Mouse (Mus musculus) kidney, adult 8-10 months (tissue): ENCODE measurements around the gene Tox3.
A peak's percentile ranks its signal among the peaks of the same experiment; 100 is the strongest.

Source experiments
- DNase-seq, 2 experiments: peaks; one replicate each; pipeline ENCODE4 v3.0.0; 2022

Tox3 gene

GRCm38 (mm10) chr8:90323824-90324223, 24.3 kb downstream of the Tox3 start:
- DNase-seq, result no peak

DNA sequence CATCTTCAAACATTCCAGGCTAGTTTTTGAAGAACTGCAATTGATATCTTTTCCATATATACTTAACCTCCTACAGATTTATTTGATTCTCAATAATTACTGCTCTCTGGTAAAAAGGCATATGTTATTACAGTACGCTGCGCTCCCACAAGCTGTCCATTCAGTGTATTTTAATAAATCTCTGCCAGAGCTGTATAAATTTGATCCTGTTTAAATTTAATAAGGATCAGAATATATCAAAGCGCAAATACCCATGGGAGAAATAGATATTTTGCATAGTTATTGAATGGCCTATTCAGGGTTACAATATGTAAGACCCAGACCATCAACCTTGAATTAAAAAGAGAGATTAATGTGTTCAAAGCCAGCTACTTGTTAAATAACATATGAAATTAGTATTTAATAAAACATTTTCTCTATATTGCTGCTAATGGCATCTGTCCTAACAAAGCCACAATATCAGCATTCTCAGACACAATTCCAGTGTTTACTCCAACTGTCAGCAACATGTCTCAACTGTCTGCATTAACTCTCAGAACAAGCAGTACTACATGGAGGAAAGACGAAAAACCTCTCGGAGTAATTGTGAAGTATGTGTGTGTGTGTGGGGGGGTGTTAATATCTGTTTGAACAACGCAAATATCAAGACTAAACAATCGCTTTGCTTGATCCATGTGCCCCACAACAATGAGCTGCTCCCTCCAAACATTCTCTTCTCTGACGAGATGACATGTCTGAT, 25.3 kb downstream of the Tox3 start:
- DNase-seq, result no peak

- no peak for DNase-seq
These were observed 26.9 kb downstream of the Tox3 start for GRCm38 (mm10) chr8:90321255-90321654.

GRCm38 (mm10) chr8:90314312-90314711, 33.8 kb downstream of the Tox3 start:
- no peak for DNase-seq

DNA sequence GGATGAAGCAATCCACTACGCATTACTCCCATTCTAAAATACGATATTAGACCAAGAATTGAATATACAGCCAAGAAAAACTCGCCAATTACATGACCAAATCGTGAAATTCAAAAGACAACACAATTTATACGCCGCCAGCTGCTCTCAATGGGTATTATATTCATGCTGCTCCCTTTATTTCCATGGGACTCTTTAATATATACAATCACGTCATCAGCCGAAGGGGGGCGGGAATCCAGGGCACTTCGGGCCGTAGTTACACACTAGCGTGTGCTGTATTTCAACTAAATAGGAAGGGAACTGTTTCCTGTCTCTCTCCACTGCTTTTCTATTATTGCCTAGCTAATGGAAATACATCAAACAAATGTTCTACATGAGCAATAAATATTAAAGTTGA, 45.2 kb downstream of the Tox3 start:
- DNase-seq, result no peak

DNA sequence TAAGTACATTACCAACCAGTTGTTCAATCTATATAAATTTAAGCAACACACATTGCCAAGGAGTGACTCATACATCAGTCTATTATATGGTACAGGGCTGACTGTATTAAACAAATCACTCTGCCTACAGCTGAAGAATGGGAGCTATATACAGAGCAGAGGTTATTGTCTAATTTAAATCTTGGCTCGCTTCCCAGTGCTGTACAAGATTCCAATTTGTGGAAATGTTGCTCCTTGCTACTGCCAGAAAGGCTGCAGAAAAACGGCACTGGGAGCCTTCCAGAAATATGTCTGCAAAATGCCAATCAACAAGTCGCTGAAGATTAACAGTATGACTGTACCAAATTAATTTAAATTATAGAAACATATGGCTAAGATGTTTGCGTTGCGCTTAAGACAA, 45.9 kb downstream of the Tox3 start:
- peak in 1 of 2 experiments; percentile 6 for DNase-seq

GRCm38 (mm10) chr8:90301543-90301942, 46.6 kb downstream of the Tox3 start:
- DNase-seq, result no peak

DNA sequence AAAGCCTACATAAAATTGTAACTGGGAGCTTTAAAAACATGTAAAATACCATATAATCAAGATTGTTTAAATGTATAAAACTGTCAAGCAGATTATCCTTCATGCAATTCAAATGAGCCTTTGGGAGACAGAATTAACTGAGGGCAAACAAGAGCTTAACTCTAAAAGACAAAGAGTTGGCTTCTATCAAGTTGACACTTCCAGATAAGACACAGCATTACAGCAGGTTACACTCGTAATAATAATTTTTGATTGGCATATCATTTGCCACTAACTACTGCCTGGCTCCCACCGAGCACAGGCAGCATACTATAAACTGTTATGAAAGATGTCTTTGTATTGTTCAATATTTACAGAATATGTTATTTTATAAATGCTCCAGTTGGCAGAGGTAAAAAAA, 47.2 kb downstream of the Tox3 start:
- DNase-seq, result no peak

- DNase-seq, result no peak
These were observed 54.1 kb downstream of the Tox3 start for GRCm38 (mm10) chr8:90294061-90294460.

- DNase-seq, result no peak
These were observed 57.3 kb downstream of the Tox3 start for GRCm38 (mm10) chr8:90290811-90291210.

DNA sequence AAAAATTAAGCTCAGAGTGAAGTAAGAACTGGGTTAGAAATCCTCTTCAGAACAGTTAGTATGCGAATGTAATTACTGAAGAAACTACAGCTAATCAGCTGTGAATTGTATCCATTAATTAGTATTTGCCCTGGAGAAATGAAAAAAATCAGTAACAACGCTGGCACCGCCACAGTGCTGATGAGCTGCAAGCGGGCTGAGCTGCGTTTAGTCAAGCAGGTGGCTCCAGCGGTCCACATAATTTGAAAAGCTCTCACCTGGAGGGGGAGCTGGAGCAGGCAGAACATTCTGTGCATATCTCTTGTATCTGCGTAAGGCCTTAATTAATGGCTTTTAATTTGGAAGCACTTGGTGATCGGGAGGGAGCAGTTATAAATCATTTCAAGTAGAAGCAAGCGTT, 71.4 kb downstream of the Tox3 start:
- DNase-seq, result no peak

- DNase-seq, result no peak
These were observed 75.0 kb downstream of the Tox3 start for GRCm38 (mm10) chr8:90273182-90273581.

GRCm38 (mm10) chr8:90271920-90272319, 76.2 kb downstream of the Tox3 start:
- DNase-seq, result no peak

DNA sequence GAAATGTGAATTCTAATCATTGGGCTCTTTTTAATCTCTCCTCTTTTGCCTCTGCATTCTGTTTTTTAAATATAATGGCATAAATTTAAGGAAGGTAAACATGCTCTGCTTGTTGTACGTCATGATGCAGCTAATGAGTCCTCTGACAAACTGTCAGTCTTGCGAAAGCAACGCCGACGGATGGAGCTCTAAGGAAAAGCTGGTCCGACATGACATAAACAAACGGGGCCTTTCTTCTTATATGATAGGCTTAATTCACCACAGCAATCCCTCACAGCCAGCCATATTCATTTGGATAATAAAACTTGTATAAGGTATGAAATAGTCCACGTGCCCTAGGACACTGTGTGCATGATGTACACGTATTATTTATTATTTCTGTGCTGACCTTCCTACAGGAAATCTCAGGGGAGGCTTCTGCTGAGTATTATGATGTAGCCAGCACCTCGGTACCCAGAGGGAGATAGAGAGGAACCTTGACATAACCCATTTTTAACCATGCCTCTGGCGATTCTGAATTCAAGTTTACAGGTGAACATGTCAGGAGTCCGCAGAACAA, 80.4 kb downstream of the Tox3 start:
- DNase-seq, result no peak

DNA sequence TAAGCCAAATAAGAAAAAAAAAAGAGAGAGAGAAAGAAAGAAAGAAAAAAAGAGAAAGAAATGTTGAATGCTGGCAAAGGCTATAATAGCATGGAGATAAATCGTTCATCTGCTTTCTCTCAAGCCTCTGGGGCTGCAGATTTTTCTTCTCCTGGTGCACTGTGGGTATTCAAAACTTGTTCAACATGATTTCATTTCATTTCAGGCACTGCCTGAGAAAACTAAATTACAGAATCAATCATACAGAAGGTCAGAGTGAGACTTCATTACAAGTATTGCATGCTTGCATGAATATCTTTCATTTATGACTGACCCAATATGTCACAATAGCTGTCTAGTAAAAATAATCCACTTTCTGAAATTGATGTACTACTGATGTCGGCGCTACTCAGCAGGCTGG, 81.2 kb downstream of the Tox3 start:
- DNase-seq, result no peak

DNA sequence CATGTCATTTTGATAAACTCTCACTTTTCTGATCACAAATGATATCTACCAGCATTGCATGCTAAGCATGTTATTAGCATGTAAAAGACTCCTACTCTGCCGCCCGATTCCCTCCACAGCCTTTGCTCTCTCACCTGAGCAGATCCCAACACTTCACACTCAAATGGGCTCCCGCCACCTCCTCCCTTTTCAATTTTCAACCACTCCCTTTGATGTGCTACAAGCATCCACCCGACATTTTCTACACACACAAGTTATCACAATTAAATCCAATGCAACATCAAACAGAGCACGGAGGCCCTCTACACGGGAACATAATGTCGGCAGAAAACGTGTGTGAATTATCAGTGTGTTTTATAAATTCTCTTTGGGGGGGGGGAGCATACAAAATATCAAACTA, 81.9 kb downstream of the Tox3 start:
- DNase-seq, result no peak

DNA sequence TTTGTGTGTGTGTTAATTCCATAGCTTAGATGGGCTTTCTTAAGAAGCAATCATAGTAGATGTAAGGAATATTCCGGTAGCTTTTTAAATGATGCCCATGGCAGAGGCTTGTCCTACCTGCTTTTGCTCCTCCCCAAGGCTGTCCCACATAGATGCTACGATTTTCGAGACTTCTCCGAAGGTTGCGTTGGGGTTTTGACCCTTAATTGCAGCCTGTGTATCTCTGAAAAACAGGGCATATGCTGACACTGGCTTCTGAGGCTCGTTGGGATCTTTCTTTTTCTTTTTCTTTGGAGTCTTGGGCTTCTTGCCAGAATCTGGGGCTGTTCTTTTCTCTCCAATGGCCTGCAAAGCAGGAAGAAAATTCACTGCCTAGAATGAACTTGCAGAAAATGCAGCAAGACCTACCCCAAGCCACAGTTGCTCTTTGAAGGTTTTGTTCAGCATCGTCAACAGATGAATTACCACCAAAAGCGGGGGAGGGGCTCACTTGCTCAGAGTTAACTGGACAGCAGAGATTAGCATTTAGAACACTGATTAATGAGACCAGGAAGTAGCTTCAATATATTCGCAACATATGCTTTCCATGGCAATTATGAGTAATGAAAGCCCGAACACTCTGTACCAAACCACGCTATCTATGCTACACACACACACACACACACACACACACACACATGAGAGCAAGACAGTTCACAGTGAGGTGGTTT, 93.8 kb downstream of the Tox3 start:
- no peak for DNase-seq

DNA sequence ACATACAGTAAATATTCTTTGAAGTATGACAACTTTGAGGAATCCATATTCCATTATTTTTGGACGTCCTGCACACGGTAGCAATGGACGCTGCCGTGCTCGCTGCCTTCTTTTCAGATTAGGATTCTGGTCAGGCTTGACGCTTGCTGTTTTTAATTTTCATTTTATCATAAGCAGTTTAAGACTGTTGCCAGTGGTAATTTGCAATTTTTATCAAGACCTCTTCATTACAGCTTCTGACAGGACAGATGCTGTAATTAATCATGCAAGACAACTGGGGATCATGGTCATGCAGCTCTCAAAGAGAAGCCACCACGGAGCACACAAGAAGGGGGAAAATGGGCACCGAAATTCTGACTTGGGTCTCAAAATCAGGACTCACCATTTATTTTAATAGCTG, 101.8 kb downstream of the Tox3 start:
- DNase-seq, result no peak

GRCm38 (mm10) chr8:90245828-90246227, 102.3 kb downstream of the Tox3 start:
- DNase-seq, result no peak

GRCm38 (mm10) chr8:90245187-90245586, 103.0 kb downstream of the Tox3 start:
- DNase-seq, result no peak

GRCm38 (mm10) chr8:90244458-90245145, 103.5 kb downstream of the Tox3 start:
- DNase-seq, result peak; percentile 5 to 29

GRCm38 (mm10) chr8:90243957-90244356, 104.2 kb downstream of the Tox3 start:
- DNase-seq, result no peak

DNA sequence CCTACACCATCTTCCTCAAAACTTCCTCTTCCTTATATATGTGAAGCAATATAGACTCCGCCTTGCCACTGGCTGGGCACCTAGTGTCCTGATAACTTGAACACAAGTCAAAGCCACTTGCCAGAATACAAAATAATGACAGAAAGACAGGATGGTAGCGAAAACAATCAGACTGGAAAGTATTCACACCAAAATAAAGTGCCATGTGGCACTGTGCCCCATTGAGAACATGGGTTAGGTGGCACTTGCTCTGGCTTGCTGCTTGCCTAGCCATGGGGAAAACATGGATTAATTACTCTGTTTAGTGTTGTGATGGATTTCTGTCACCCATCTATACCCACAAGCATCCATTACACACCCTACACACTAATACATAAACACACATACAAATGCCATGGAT, 105.8 kb downstream of the Tox3 start:
- DNase-seq, result no peak

DNA sequence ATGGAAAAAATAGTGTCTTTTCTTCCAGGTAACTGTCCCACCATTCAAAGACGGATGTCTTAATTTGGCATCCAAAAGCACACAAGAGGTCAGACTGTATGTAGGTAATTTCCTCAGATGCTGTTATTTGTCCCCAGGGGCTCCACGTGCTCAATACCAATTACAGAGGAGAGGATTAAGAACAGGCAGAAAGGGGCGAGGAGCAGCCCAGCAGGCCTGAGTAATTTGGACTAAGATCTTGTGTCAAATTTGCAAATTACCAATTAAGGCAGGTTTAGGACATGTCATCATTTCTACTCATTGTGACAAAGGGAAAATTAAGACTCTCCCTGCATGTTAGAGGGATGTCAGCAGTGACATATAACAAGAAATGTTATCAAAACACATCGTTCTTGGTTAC, 106.7 kb downstream of the Tox3 start:
- no peak for DNase-seq
